Mouse (Mus musculus): Measurements from ENCODE around the gene Msmp. TPM values are rescaled to one million over a fixed set of nuclear protein-coding genes. Genes with fewer than 3 reads are reported as not detected.
A peak's percentile ranks its signal among the peaks of the same experiment; 100 is the strongest.

The Msmp gene
- total and polyA plus RNA-seq, 3 experiments = not detected

DNA sequence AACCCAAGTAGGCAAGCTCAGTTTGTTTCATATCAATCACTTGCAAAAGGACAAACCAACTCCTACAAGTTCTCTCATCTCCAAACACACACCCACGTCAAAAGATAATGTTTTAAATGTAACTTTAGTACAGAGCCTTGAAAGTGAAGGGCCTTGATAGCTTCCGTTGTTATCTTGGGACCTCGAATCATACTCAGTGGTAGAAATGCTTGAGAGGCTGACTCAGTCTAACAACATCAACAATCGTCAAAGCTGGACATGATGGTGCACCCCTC is 20.8 kb downstream of the Msmp start:
- DNase-seq (ENCODE audit: low spot score) (no peak), ATAC-seq (ENCODE audit: extremely low read depth, insufficient number of reproducible peaks, low FRiP score, poor library complexity, severe bottlenecking) (no peak)
- H3K27me3 ChIP-seq (ENCODE audit: insufficient read depth, low read length) = no peaks in the 10 kb centered on the region
- H3K36me3 ChIP-seq (replicated peaks) = peaks cover 68% of the 10 kb centered on the region
- H3K9me3 ChIP-seq (replicated peaks) = no peaks in the 10 kb centered on the region
- peak overlapping the region; percentile 82; the same call in 1 of the 2 replicates for H3K4me3 ChIP-seq (ENCODE audit: low read depth, low read length)
- peaks cover 49% of the 10 kb centered on the region for H3K4me1 ChIP-seq (ENCODE audit: insufficient read depth, low read depth, low read length)
- TF ChIP-seq CTCF (IDR thresholded peaks at IDR 0.05; ENCODE audit: low read depth, low read length) = no peak
- TF ChIP-seq POLR2AphosphoS5 (IDR thresholded peaks at IDR 0.05; ENCODE audit: insufficient replicate concordance, low read depth, low read length) = no peak
- TF ChIP-seq GATA2 (IDR thresholded peaks at IDR 0.05; ENCODE audit: borderline replicate concordance, low read depth, low read length) = no peak
- no peak for TF ChIP-seq TAL1 (conservative IDR thresholded peaks at IDR 0.05; ENCODE audit: low read depth, low read length)
- TF ChIP-seq GATA1 (IDR thresholded peaks at IDR 0.05; ENCODE audit: borderline replicate concordance, low read length) = no peak

DNA sequence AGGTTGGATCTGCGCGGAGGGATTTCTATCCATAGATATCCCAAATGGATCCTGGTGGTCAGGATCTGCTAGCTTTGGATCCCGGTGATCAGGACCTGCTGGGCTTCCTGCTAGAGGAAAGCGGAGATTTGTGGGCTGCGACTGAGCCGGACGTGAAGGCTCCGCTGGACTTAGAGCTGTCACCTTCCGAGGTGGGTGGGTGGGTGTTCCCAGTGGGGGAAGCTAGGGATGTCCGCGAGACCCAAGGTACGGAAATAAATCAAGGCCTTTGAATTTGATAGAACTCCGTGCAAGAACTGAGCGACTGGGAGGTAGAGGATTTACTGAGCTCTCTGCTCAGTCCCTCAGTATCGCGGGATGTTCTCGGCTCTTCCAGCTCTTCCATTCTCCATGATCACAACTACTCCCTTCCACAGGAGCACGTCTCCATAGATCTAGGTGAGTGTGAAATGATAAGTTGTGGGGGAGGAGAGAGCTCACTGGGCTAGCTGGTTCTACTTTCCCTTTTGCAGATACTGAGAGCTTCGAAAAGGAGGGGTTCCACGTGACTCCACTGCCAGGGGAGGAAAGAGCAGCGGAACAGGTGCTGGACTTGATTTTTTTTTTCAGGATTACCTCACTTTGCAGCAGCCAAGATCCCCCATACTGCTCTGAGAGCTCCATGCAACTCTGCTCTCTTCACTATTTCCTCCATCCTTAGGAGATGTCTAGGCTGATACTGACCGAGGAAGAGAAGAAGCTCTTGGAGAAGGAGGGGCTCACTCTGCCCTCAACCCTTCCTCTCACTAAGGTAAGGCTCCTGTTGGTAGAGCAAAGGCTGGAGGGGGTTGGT is 21.3 kb downstream of the Msmp start:
- TF ChIP-seq TAL1 (conservative IDR thresholded peaks at IDR 0.05; ENCODE audit: low read depth, low read length) (no peak), GATA2 (IDR thresholded peaks at IDR 0.05; ENCODE audit: borderline replicate concordance, low read depth, low read length) (no peak), POLR2AphosphoS5 (IDR thresholded peaks at IDR 0.05; ENCODE audit: insufficient replicate concordance, low read depth, low read length) (no peak), CTCF (IDR thresholded peaks at IDR 0.05; ENCODE audit: low read depth, low read length) (no peak)
- Histone ChIP-seq H3K4me3 (ENCODE audit: low read depth, low read length) (peak overlapping the region; percentile 82), H3K36me3 (replicated peaks) (peaks cover 68% of the 10 kb centered on the region), H3K4me1 (ENCODE audit: insufficient read depth, low read depth, low read length) (peaks cover 55% of the 10 kb centered on the region), H3K27me3 (ENCODE audit: insufficient read depth, low read length) (no peaks in the 10 kb centered on the region), H3K9me3 (replicated peaks) (no peaks in the 10 kb centered on the region)
- ATAC-seq (ENCODE audit: extremely low read depth, insufficient number of reproducible peaks, low FRiP score, poor library complexity, severe bottlenecking) (no peak), DNase-seq (ENCODE audit: low spot score) (no peak)

DNA sequence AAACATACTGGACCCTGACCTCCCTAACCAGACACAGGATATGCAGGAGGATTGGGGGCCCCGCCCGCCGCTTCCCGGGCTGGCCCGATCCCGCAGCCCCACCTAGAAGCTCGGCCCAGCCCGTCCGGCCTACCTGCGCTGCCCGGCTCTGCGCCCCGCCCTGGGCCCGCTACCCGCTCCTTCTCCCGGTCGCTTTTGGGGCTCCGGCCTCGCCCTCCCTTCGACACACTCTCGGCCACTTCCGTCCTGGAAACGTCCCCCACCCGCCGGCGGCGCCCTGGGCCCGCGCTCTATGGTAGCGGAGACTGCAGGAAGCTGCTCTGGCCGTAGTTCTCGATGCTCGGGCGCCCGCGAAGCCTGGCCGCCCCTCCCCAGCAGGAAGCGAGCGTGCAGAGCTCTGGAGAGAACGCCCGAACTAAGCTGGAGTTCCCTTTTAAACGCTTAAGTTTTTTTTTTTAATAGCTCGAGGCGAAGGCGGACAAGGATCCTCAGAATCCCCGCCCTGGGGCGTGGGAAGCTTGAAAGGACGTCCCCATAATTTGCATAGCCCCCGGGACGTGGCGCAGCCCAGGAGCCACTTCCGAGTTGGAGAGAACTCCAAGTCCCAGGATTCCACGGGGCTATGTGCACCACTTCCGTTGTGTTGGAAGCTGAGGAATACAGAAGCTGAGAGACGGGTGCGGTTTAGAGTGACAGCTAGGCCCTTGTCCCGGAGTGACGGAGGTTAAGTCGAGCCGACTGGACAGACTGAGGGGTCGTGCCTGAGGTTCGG is 22.1 kb downstream of the Msmp start, which contains the start of the genes Creb3 and Tln1:
Creb3 (plus strand) TSS at position 336 of the 772 bp plus-strand sequence.
Tln1 (minus strand) TSS at position 695 of the 772 bp plus-strand sequence.
- DNase-seq (ENCODE audit: low spot score) (peak; percentile 88), ATAC-seq (ENCODE audit: extremely low read depth, insufficient number of reproducible peaks, low FRiP score, poor library complexity, severe bottlenecking) (peak; percentile 79)
- no peaks in the 10 kb centered on the region for H3K27me3 ChIP-seq (ENCODE audit: insufficient read depth, low read length)
- TF ChIP-seq POLR2AphosphoS5 (IDR thresholded peaks at IDR 0.05; ENCODE audit: insufficient replicate concordance, low read depth, low read length) (no peak), GATA1 (IDR thresholded peaks at IDR 0.05; ENCODE audit: borderline replicate concordance, low read length) (no peak), TAL1 (conservative IDR thresholded peaks at IDR 0.05; ENCODE audit: low read depth, low read length) (no peak), CTCF (IDR thresholded peaks at IDR 0.05; ENCODE audit: low read depth, low read length) (no peak), GATA2 (IDR thresholded peaks at IDR 0.05; ENCODE audit: borderline replicate concordance, low read depth, low read length) (no peak)
- peaks cover 68% of the 10 kb centered on the region for H3K36me3 ChIP-seq (replicated peaks)
- no peaks in the 10 kb centered on the region for H3K9me3 ChIP-seq (replicated peaks)
- peaks cover 63% of the 10 kb centered on the region for H3K4me1 ChIP-seq (ENCODE audit: insufficient read depth, low read depth, low read length)
- peak within 1 kb of the TSS; percentile 82 for H3K4me3 ChIP-seq (ENCODE audit: low read depth, low read length)

DNA sequence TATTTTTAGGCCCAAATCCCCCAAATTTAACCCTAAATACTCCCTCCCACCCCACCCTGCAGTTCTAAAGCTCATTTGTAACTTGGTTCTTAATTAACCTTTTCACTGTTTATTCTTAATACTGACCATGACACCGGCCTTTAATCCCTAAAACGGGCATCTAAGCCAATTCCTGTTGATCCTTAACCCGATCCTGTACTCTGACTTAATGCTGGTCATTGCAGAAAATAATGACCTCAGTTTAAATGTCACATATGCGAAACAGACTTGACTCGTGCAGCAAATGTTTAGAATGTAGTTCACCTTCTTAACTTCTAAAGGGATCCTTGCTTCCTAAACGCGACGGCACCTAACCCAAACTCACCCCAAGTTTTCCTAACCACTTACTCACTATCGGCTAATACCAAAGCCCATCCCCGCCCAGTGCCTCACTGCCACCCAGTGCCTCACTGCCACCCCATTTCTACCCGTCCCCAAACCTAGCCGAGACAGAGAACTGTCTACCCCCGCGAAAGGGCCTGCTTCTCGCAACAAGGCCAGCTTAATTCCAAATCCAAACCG is 22.8 kb downstream of the Msmp start:
- ATAC-seq (ENCODE audit: extremely low read depth, insufficient number of reproducible peaks, low FRiP score, poor library complexity, severe bottlenecking) (no peak), DNase-seq (ENCODE audit: low spot score) (peak; percentile 43)
- peaks cover 68% of the 10 kb centered on the region for H3K36me3 ChIP-seq (replicated peaks)
- peak overlapping the region; percentile 82 for H3K4me3 ChIP-seq (ENCODE audit: low read depth, low read length)
- no peaks in the 10 kb centered on the region for H3K27me3 ChIP-seq (ENCODE audit: insufficient read depth, low read length)
- TF ChIP-seq GATA1 (IDR thresholded peaks at IDR 0.05; ENCODE audit: borderline replicate concordance, low read length) = no peak
- no peak for TF ChIP-seq POLR2AphosphoS5 (IDR thresholded peaks at IDR 0.05; ENCODE audit: insufficient replicate concordance, low read depth, low read length)
- TF ChIP-seq TAL1 (conservative IDR thresholded peaks at IDR 0.05; ENCODE audit: low read depth, low read length) = no peak
- TF ChIP-seq GATA2 (IDR thresholded peaks at IDR 0.05; ENCODE audit: borderline replicate concordance, low read depth, low read length) = no peak
- no peak for TF ChIP-seq CTCF (IDR thresholded peaks at IDR 0.05; ENCODE audit: low read depth, low read length)
- no peaks in the 10 kb centered on the region for H3K9me3 ChIP-seq (replicated peaks)
- peaks cover 67% of the 10 kb centered on the region for H3K4me1 ChIP-seq (ENCODE audit: insufficient read depth, low read depth, low read length)

DNA sequence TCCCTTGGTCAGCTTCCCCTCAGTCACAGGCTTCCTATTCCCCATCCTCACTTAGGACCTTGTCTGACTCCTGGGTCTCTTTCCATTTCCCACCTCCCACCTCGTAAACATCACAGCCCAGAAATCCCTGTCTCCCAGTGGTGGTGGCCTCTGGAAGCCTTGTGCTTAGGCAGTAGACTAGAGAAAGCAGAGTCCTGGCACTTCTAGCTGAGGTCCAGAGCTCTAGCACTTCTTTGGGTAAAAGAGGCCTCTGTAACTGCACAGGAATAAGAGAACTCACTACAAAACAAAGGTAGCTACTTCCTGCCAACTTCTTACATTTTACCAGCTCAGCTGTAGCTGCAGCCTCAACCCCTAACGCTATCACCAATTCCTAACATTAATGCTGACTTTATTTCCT is 23.3 kb downstream of the Msmp start:
- TF ChIP-seq TAL1 (conservative IDR thresholded peaks at IDR 0.05; ENCODE audit: low read depth, low read length) = no peak
- no peak for TF ChIP-seq GATA2 (IDR thresholded peaks at IDR 0.05; ENCODE audit: borderline replicate concordance, low read depth, low read length)
- no peak for TF ChIP-seq GATA1 (IDR thresholded peaks at IDR 0.05; ENCODE audit: borderline replicate concordance, low read length)
- no peak for TF ChIP-seq POLR2AphosphoS5 (IDR thresholded peaks at IDR 0.05; ENCODE audit: insufficient replicate concordance, low read depth, low read length)
- no peak for TF ChIP-seq CTCF (IDR thresholded peaks at IDR 0.05; ENCODE audit: low read depth, low read length)
- H3K36me3 ChIP-seq (replicated peaks) = peaks cover 68% of the 10 kb centered on the region
- no peaks in the 10 kb centered on the region for H3K9me3 ChIP-seq (replicated peaks)
- H3K4me3 ChIP-seq (ENCODE audit: low read depth, low read length) = peak overlapping the region; percentile 82
- no peaks in the 10 kb centered on the region for H3K27me3 ChIP-seq (ENCODE audit: insufficient read depth, low read length)
- no peak for ATAC-seq (ENCODE audit: extremely low read depth, insufficient number of reproducible peaks, low FRiP score, poor library complexity, severe bottlenecking)
- DNase-seq (ENCODE audit: low spot score) = no peak
- peaks cover 64% of the 10 kb centered on the region for H3K4me1 ChIP-seq (ENCODE audit: insufficient read depth, low read depth, low read length)

DNA sequence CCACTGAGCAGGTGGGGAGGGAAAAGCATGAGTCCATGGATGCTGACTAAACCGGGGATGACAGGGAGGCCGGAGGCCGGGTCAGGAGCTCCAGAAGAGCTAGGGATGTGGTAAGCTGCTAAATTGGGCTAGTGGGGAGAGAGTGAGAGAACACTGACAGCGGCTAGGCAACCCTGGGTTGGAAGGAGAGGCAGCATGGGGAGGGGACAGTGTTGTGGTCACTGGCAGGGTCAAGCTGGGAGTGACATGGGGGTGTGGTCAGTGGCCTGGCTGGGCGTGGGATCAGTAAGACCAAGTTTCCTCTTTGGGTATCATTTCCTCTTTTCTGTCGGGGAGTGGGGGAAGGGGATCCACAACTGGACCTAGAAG is 24.1 kb downstream of the Msmp start:
- ATAC-seq (ENCODE audit: extremely low read depth, insufficient number of reproducible peaks, low FRiP score, poor library complexity, severe bottlenecking) = no peak
- no peaks in the 10 kb centered on the region for H3K27me3 ChIP-seq (ENCODE audit: insufficient read depth, low read length)

More for the DNA sequence above, 24.1 kb downstream of the Msmp start:
- Histone ChIP-seq H3K36me3 (replicated peaks) (peaks cover 68% of the 10 kb centered on the region), H3K4me3 (ENCODE audit: low read depth, low read length) (peak overlapping the region; percentile 82), H3K9me3 (replicated peaks) (no peaks in the 10 kb centered on the region), H3K4me1 (ENCODE audit: insufficient read depth, low read depth, low read length) (peaks cover 62% of the 10 kb centered on the region)
- no peak for DNase-seq (ENCODE audit: low spot score)
- no peak for TF ChIP-seq GATA2 (IDR thresholded peaks at IDR 0.05; ENCODE audit: borderline replicate concordance, low read depth, low read length)
- no peak for TF ChIP-seq GATA1 (IDR thresholded peaks at IDR 0.05; ENCODE audit: borderline replicate concordance, low read length)
- no peak for TF ChIP-seq TAL1 (conservative IDR thresholded peaks at IDR 0.05; ENCODE audit: low read depth, low read length)
- no peak for TF ChIP-seq POLR2AphosphoS5 (IDR thresholded peaks at IDR 0.05; ENCODE audit: insufficient replicate concordance, low read depth, low read length)
- TF ChIP-seq CTCF (IDR thresholded peaks at IDR 0.05; ENCODE audit: low read depth, low read length) = no peak

All from G1E (cell line).